Mouse (Mus musculus) lung, adult 2 months (tissue): ENCODE data around the gene Kcnb1. TPM values are rescaled to one million over a fixed set of nuclear protein-coding genes. Genes with fewer than 3 reads are reported as not detected.

Experiments
- DNase-seq: peaks from one replicate; pipeline ENCODE4 v3.0.0; 2022
- H3K4me1 ChIP-seq: fragments of 200-500 bp; 2 replicates; pipeline ENCODE4 v1.6.1; 2011; ENCODE audit warnings: low read length; ENCODE audit not compliant: control insufficient read depth, insufficient read depth
- H3K4me3 ChIP-seq: fragments of 200-500 bp; replicated peaks from 2 replicates; pipeline ENCODE3; 2011; ENCODE audit warnings: low read depth, mild to moderate bottlenecking, control low read depth, low read length; ENCODE audit errors: extremely low read depth
- CTCF ChIP-seq: fragments of 200-500 bp; IDR thresholded peaks from 2 replicates; pipeline ENCODE4 v1.5.1; 2011; ENCODE audit warnings: mild to moderate bottlenecking, low read length, control low read depth; ENCODE audit not compliant: insufficient read depth
- POLR2A ChIP-seq: fragments of 200-500 bp; IDR thresholded peaks from 2 replicates; pipeline ENCODE4 v1.6.1; 2011; ENCODE audit warnings: low read depth, mild to moderate bottlenecking, control low read depth, low read length, borderline replicate concordance; ENCODE audit errors: extremely low read depth
- WGBS: fragments of 180-500 bp; shearing (Covaris S2); methylation state at CpG from one replicate; pipeline ENCODE4 v1.1.7; 2018; 5-methylcytosine and 5-hydroxymethylcytosine counted together
- polyA plus RNA-seq: library from polyadenylated mRNA; depleted of rRNA; stranded (reverse); fragments of >200 nt; gene quantifications from 2 replicates; pipeline ENCODE4 v1.2.3, GENCODE M21; 2012

Kcnb1 gene
- polyA plus RNA-seq, 1 experiment, result 5.1 TPM

DNA sequence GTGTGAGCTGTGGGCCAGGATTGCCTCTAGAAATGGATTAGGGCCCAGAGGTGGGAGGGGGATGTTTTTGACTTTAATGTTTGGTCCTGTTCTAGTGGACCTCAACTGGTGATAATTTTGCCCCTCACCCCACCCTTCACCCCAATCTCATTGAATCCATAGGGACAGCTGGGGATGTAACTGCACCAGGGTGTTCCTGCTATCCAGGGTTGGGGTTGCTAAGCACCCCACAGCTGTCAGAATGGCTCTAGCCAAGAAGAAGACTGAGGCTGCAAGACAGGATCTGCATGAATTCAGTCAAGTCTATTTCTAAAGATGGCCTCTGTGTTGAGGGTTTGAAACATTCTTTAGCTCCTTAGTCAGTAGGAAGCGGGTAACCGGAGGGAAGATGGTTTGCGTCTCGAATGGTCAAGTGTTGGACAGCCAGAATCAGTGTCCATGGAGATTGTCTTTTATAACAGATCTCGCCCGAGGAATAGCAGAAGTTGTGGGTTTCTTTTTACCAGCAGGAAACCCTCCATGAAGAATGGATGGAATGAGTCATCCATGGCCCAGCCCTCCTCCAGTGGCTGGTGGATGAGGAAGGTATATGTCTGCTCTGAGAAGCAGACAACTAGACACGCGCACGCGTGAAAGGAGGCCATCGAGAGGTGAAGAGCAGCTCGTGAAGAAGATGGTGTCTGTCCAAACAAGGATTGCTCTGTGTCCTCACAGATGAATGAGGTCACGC, 96.6 kb downstream of the Kcnb1 start:
- no peak for DNase-seq
- TF ChIP-seq POLR2A (no peak), CTCF (no peak)
- Histone ChIP-seq H3K4me1 (no peaks in the 10 kb centered on the region), H3K4me3 (no peak overlapping the region)
- WGBS, result 77% methylated on average over 13 of the region's 13 CpGs

DNA sequence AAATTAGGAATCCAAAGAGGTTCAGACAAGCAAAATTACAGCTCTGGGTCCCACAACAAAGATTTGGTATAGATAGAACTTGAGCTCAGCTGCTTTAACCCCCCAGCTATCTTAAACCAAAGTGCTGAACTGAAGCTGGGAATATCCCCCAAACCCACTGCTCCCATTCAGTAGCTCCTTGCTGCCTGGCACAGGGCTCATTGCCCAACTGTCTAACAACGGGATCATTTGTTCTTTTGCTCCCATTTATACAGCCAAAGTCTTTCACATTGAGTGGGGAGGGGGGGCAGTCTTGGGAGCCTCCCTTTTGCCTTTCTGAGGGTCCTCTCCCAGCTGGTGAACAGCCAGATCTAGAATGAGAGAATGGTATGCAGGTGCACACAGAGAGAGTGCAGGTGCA, 99.7 kb downstream of the Kcnb1 start:
- no peak for TF ChIP-seq CTCF
- no peak for TF ChIP-seq POLR2A
- 55% methylated on average over 1 of the region's 1 CpGs for WGBS
- Histone ChIP-seq H3K4me1 (peaks cover 3% of the 10 kb centered on the region; the same call in 1 of the 2 replicates), H3K4me3 (no peak overlapping the region)
- DNase-seq, result no peak

DNA sequence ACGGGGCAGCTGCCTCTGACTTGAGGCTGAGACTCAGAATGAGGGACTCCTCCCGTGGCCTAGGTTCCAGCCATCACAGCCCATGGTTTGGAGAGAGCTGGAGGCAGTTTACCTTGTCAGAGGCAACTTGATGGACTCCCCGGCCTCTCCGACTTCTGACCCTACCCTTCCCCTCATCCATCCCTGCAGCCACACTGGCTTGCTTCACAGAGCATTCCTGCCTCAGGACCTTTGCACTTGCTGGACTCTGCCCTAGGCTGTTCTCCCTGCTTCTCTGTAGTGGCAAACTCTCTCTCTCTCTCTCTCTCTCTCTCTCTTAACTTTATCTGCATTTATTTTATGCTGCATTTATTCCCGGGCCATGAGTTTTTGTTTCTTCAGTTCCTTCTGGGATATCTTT, 103.1 kb downstream of the Kcnb1 start:
- Histone ChIP-seq H3K4me3 (no peak overlapping the region), H3K4me1 (peaks cover 3% of the 10 kb centered on the region; the same call in 1 of the 2 replicates)
- WGBS, result 68% methylated on average over 5 of the region's 5 CpGs
- TF ChIP-seq CTCF (no peak), POLR2A (no peak)
- DNase-seq, result no peak

DNA sequence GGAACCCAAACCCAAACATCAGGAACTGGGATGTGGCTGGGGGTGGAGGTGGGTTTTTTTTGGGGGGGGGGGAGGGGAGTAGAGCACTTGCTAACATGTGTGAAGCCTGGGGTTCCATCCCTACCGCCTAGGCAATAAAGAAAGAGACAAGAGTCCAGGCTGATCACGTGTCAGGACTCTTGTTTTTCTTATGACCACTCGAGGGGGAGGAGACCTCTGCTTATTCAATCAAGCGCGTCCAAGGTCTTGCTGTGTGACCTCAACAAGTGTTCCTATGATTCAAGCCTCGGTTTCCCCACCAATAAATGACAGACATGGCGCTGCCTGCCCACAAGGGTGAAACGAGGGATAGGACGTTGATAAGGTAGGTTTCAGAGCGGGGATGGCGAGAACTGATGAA, 103.9 kb downstream of the Kcnb1 start:
- no peak for DNase-seq
- 34% methylated on average over 11 of the region's 11 CpGs for WGBS
- Histone ChIP-seq H3K4me1 (peaks cover 5% of the 10 kb centered on the region; the same call in 1 of the 2 replicates), H3K4me3 (peak overlapping the region; percentile 34)
- TF ChIP-seq POLR2A (no peak), CTCF (no peak)

DNA sequence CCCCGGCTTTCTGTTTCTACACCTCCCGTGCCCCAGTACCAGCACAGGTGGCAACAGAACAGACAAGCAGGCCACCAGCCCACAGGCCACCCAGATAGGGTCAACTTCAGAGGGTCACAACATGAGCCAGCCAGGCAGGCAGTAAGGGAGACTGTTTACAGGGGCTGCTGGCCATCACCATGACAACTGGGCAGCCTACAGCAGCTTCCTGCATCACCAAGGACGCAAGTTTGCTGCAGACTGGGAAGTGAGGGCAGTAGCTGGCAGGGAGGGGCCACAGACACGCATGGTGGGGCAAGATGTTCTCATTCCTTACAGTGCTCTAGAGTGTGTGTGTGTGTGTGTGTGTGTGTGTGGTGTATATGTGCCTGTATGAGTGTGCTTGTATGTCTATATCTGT, 108.3 kb downstream of the Kcnb1 start:
- no peak for DNase-seq
- WGBS, result 12% methylated on average over 4 of the region's 4 CpGs
- Histone ChIP-seq H3K4me3 (no peak overlapping the region), H3K4me1 (peaks cover 7% of the 10 kb centered on the region; the same call in 1 of the 2 replicates)
- TF ChIP-seq POLR2A, result no peak
- no peak for TF ChIP-seq CTCF

DNA sequence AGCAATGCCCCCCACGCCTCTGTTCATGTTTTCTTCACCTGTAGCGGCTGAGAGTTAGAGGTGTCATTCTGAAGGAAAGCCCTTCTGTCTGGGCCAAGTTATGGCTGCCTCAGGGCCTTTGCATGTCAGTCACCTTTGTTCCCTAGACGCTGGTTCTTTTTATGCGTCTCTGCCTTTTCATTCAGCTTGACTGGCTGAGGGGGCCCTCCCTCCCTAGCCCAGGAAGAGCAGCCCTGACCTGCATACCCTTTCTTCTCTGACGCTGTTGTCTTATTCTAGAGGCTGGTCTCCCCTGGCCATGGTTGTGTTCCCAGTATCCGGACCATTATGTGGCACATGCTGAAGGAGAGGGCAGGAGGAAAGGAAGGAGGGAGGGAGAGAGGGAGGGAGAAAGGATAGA, 108.8 kb downstream of the Kcnb1 start:
- no peak overlapping the region for H3K4me3 ChIP-seq
- DNase-seq, result no peak
- 54% methylated on average over 6 of the region's 6 CpGs for WGBS
- peaks cover 4% of the 10 kb centered on the region; the same call in 1 of the 2 replicates for H3K4me1 ChIP-seq
- TF ChIP-seq CTCF (no peak), POLR2A (no peak)

DNA sequence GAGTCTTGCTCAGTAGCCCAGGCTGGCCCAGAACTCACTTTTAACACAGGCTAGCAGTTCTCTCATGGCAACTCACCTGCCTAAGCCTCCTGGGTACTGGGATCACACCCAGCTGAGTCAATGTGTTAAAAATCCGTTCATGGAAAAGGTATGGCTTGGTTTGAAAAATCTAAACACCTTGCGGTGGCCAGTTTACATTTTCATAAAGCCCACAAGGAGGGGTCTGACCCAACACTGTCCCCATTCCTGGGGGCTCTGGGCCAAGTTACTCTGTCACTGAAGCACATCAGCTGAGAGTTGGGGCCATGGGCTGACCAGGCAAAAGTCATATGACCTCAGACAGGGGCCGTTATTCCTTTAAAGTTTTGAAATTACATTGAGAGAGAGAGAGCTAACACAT, 109.6 kb downstream of the Kcnb1 start:
- WGBS, result 76% methylated on average over 3 of the region's 3 CpGs
- no peak for TF ChIP-seq POLR2A
- TF ChIP-seq CTCF, result no peak
- DNase-seq, result no peak
- no peak overlapping the region for H3K4me3 ChIP-seq
- 0 out of 2 replicates have a peak, but pooled peaks cover 4% of the 10 kb centered on the region for H3K4me1 ChIP-seq

DNA sequence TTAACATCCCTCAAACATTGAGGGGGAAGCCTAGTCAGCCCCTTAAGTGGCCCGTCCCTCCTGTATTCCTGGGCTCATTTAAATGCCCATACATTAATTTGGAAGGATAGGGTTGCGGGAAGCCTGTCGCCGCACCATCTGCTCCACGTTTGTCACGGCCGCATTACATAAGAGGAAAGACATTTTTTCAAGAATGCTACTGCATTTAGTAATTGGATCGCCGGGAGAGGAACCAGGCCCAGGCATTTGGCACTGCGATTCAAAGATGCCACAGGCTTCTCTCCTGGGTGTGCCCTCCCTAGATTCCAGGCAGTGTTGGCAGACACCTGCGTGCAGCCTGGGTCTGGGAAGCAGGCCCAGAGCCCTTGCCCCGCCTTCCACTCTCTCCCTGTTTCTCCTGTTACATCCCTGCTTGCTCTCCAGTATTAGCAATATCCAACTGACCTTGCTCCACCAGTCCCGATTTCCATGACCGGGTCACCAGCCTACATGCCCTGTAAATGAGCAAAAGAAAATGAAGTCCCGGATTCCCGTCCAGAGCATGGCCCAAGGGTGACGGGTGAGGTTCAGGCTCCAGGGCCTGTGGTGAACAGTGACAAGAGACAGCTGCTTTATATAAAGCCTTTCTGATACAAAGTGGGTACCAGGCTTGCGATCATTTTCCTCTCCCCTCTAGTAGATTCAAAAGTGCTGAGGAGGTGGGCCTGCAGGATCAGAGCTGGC, 110.3 kb downstream of the Kcnb1 start:
- no peak for DNase-seq
- 53% methylated on average over 18 of the region's 18 CpGs for WGBS
- 0 out of 2 replicates have a peak, but pooled peaks cover 4% of the 10 kb centered on the region for H3K4me1 ChIP-seq
- H3K4me3 ChIP-seq, result no peak overlapping the region
- TF ChIP-seq CTCF (no peak), POLR2A (no peak)

DNA sequence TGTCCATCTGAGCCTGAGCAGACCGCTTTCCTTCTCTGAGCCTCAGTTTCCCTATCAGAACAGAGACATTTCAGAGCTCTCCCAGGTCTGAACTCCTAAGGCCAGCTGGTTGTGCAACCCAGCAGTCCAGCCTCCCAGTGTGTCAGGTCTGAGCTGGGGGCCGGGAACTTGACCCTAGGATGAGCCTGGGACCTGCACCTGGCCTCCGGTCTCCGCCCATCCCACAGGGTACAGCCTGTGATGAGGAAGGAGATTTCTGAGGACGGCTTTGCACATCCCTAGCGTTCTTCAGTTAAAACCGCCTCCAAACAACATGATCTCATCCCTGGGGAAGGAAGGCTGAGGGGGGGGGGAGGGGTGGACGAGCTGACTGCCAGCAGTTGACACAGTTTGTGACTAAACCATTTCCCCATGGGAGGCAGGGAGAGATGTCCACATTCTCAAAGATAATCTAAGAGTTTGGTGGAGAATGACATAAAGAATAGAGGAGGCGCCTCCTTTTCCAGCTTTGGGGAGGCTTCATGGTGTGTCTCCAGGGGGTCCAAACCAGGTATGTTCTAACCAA, 110.9 kb downstream of the Kcnb1 start:
- no peak overlapping the region for H3K4me3 ChIP-seq
- no peak for TF ChIP-seq POLR2A
- TF ChIP-seq CTCF, result no peak
- WGBS, result 38% methylated on average over 9 of the region's 9 CpGs
- DNase-seq, result no peak
- H3K4me1 ChIP-seq, result 0 out of 2 replicates have a peak, but pooled peaks cover 4% of the 10 kb centered on the region
